Mouse (Mus musculus) forebrain, embryonic 11.5 days (tissue): ENCODE data around the gene Tmeff2. TPM values are rescaled to one million over a fixed set of nuclear protein-coding genes. Genes with fewer than 3 reads are reported as not detected.

ENCODE experiments used
- ATAC-seq: fragments of 200-750 bp; cut with Nextera tagmentation; replicated peaks from 2 replicates; pipeline ENCODE4 v1.8.0; 2017; ENCODE audit warnings: moderate TSS enrichment; ENCODE audit not compliant: low FRiP score
- DNase-seq: peaks from one replicate; pipeline ENCODE4 v3.0.0-alpha.2; 2017; ENCODE audit warnings: low spot score
- H3K27ac ChIP-seq: fragments of 300-500 bp; sonication (generic); 2 replicates; pipeline ENCODE4 v1.5.1; 2014; ENCODE audit warnings: low read depth, low read length
- H3K27me3 ChIP-seq: fragments of 300-500 bp; sonication (generic); 2 replicates; pipeline ENCODE4 v1.6.1; 2014; ENCODE audit warnings: mild to moderate bottlenecking, low read length, mixed read lengths; ENCODE audit not compliant: control insufficient read depth, insufficient read depth
- H3K36me3 ChIP-seq: fragments of 300-500 bp; sonication (generic); 2 replicates; pipeline ENCODE4 v1.6.1; 2014; ENCODE audit warnings: mild to moderate bottlenecking, low read length, moderate library complexity, mixed read lengths; ENCODE audit not compliant: control insufficient read depth, insufficient read depth
- H3K4me1 ChIP-seq: fragments of 300-500 bp; sonication (generic); replicated peaks from 2 replicates; pipeline ENCODE4 v1.6.1; 2014; ENCODE audit warnings: low read length, mixed read lengths; ENCODE audit not compliant: control insufficient read depth, insufficient read depth
- H3K4me2 ChIP-seq: fragments of 300-500 bp; sonication (generic); 2 replicates; pipeline ENCODE4 v1.6.1; 2014; ENCODE audit warnings: low read depth, mild to moderate bottlenecking, low read length, moderate library complexity, mixed read lengths; ENCODE audit not compliant: severe bottlenecking
- H3K4me3 ChIP-seq: fragments of 300-500 bp; sonication (generic); 2 replicates; pipeline ENCODE4 v1.5.1; 2014; ENCODE audit warnings: low read depth, low read length
- H3K9ac ChIP-seq: fragments of 300-500 bp; sonication (generic); 2 replicates; pipeline ENCODE4 v1.6.1; 2014; ENCODE audit warnings: low read length
- H3K9me3 ChIP-seq: fragments of 300-500 bp; sonication (generic); 2 replicates; pipeline ENCODE4 v1.6.1; 2016; ENCODE audit warnings: low read length, mixed read lengths; ENCODE audit not compliant: control insufficient read depth
- WGBS: fragments of 180-500 bp; shearing (Covaris S2); extraction: QIAGEN DNeasy Blood & Tissue Kit; methylation state at CpG from one replicate; pipeline ENCODE4 v1.1.7; 2014; 5-methylcytosine and 5-hydroxymethylcytosine counted together
- polyA plus RNA-seq: library from polyadenylated mRNA; unstranded; fragments of >200 nt; fragmentation: Nextera tagmentation; extraction: Ambion mirVana; gene quantifications from 2 replicates; pipeline ENCODE4 v1.2.1, GENCODE M21; 2014

The Tmeff2 gene
- polyA plus RNA-seq, 1 experiment from 2014 or later, result 5.9 TPM

DNA sequence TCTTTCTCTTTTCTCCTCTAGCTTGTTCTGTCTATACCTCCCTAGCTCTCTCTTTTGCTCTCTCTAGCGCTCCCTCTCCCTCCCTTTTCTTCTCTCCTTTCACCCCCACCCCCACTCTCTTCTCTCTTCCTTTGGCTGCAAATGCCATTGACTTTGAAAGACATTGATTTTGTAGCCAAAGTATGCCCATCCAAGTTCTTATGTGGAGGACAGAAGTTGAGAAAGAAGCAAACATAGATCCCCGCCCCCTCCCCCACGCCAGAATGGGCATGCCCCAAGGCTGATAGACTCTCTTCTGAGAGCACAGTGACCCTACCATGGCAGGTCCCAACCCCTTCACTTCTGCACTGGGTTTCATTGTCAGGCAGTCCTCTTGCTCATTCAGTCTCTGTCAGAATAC, 28.3 kb downstream of the Tmeff2 start:
- no peaks in the 10 kb centered on the region for H3K9me3 ChIP-seq
- ATAC-seq (no peak), DNase-seq (no peak)
- H3K27ac ChIP-seq, result no peak overlapping the region
- no peaks in the 10 kb centered on the region for H3K36me3 ChIP-seq
- peak overlapping the region; percentile 91; the same call in 1 of the 2 replicates for H3K4me2 ChIP-seq
- peak overlapping the region; percentile 53; the same call in 1 of the 2 replicates for H3K4me3 ChIP-seq
- 9% methylated on average over 3 of the region's 3 CpGs for WGBS
- H3K4me1 ChIP-seq, result 0 out of 2 replicates have a peak, but pooled peaks cover 3% of the 10 kb centered on the region
- H3K9ac ChIP-seq, result no peak overlapping the region
- H3K27me3 ChIP-seq, result peaks cover 8% of the 10 kb centered on the region; the same call in 1 of the 2 replicates

DNA sequence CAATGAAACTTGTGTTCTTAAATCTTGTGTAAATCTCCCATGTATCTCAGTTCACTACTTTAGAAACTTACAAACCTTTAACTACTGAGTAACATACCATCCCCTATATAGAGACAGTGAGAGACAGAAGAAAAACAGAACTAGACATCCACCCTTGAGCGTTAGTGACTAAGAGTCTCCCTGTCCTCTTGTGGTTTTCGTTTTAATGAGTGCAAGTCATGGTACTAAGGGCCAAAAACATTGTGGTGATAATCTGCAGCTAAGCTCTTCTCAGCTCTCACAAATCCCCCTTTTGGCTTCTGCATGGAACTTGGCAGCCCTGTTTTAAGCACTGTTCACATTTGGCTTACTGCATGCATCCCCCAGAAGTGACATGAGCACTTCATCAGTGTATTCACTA, 34.6 kb downstream of the Tmeff2 start:
- WGBS, result 62% methylated on average over 2 of the region's 2 CpGs
- ATAC-seq, result no peak

DNA sequence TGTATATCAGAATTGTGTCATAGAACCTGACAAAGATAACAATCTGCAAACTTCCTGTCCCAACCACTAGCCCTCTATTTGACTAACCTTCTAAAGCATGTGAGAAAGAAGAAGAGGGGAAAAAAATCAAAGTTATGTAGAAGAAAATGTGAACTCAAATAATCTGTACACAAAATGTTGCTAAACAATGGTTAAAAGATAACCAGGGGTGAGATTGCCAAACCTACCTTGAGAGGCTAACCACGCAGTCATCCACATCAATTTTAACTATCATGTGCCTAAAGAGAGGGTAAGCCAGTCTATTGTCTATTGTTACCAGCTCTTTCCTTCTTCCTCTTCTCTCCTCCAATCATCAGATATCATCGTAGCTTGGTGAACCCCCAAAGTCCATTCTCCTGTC, 35.0 kb downstream of the Tmeff2 start:
- Histone ChIP-seq H3K4me3 (no peak overlapping the region), H3K9me3 (no peaks in the 10 kb centered on the region), H3K36me3 (no peaks in the 10 kb centered on the region), H3K4me1 (no peaks in the 10 kb centered on the region; the same call in 1 of the 2 replicates), H3K9ac (no peak overlapping the region), H3K27me3 (no peaks in the 10 kb centered on the region), H3K27ac (no peak overlapping the region), H3K4me2 (no peak overlapping the region)
- no peak for ATAC-seq
- no peak for DNase-seq
- WGBS, result 97% methylated on average over 2 of the region's 2 CpGs

More for the DNA sequence above, 34.6 kb downstream of the Tmeff2 start:
- no peaks in the 10 kb centered on the region for H3K36me3 ChIP-seq
- no peaks in the 10 kb centered on the region for H3K27me3 ChIP-seq
- H3K4me1 ChIP-seq, result no peaks in the 10 kb centered on the region; the same call in 1 of the 2 replicates
- no peaks in the 10 kb centered on the region for H3K9me3 ChIP-seq
- no peak overlapping the region for H3K9ac ChIP-seq
- DNase-seq, result no peak
- no peak overlapping the region for H3K27ac ChIP-seq
- no peak overlapping the region for H3K4me2 ChIP-seq
- no peak overlapping the region for H3K4me3 ChIP-seq

DNA sequence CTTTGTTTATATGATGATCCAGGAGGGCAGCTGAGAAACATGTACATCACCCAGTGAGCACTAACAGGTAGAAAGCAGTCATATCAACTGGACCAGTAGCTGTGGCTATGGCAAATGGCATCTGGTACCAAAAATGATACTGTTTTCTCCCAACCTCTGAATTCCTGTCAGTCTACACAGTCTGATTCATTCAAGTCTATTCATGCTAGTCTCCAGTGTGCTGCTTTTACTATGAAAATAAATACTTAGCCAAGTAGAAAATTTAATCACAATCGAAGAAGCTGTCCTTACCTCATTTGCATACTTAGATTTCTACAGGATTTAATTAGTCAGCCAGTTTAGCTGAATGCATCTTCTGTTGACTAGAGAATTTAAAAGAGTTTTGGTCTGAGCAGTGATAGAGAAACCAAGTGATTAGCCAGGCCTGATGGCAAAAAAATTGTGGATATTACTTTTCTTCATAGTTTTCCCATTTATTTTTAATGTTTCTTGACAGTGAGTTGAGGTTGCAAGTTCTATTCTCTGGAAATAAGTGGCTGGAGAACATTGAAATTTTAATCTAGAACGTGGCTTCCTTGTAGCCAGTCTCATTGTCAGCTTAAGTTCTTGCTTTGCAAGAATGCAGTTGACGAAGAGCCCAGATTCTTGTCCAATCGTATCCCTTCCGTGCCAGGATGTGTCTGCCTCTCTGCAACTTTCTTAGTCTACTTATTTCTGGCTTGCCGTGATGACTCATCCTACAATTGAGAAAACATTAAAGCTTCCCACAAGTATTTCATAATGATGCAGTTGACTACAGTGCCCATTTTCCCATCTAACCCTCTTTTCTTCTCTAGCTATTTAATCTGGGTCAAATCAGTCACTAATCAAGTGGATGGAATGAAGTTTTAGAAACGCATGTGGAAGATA, 39.9 kb downstream of the Tmeff2 start:
- 80% methylated on average over 7 of the region's 7 CpGs for WGBS
- H3K4me2 ChIP-seq, result no peak overlapping the region
- no peaks in the 10 kb centered on the region for H3K9me3 ChIP-seq
- no peaks in the 10 kb centered on the region for H3K36me3 ChIP-seq
- no peak overlapping the region for H3K4me3 ChIP-seq
- H3K9ac ChIP-seq, result no peak overlapping the region
- H3K27me3 ChIP-seq, result no peaks in the 10 kb centered on the region
- H3K4me1 ChIP-seq, result no peaks in the 10 kb centered on the region; the same call in 1 of the 2 replicates
- no peak for DNase-seq
- peak; percentile 44; the same call in 1 of the 2 replicates for ATAC-seq
- H3K27ac ChIP-seq, result no peak overlapping the region

DNA sequence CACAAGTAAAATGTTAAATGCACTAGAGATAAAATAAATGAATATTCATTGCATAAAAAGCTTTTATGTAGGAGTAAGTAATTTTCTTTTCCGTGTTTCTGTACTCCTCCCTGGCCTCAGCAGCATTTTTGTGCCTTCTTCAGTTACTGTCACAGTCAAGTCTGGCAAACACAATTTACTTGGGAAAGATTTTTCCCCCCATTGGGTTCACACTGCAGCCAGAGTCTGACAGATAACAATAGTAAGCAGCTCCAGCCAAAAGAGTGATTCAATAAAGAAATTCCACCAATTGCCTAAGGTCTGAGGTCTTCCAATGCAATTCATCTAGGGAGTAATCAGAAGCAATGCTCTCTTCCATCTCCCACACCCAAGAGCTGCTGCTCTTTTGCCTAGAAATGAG, 48.1 kb downstream of the Tmeff2 start:
- H3K4me2 ChIP-seq, result no peak overlapping the region
- no peak overlapping the region for H3K27ac ChIP-seq
- DNase-seq, result no peak
- no peak overlapping the region for H3K9ac ChIP-seq
- 83% methylated on average over 1 of the region's 1 CpGs for WGBS
- H3K4me1 ChIP-seq, result no peaks in the 10 kb centered on the region
- H3K9me3 ChIP-seq, result no peaks in the 10 kb centered on the region
- no peak for ATAC-seq
- no peak overlapping the region for H3K4me3 ChIP-seq
- no peaks in the 10 kb centered on the region for H3K36me3 ChIP-seq
- H3K27me3 ChIP-seq, result no peaks in the 10 kb centered on the region

DNA sequence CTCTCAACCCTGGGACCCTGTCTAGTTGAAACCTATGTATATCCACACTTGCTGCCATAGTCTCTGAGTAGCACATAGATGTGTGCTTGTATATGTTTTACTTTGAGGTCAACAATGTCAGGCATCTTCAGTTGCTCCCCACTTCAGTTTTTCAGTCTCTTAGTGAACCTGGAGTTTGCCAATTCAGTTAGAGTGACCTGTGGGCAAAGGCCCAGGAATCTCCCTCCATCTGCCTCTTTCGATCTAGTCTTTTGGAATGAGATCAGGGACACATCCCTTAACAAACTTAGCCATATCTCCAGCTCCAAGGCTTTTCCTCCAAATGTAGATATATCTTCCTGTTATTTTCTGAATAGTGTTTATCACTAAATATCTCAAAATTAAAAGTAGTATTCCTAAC, 58.4 kb downstream of the Tmeff2 start:
- Histone ChIP-seq H3K4me3 (no peak overlapping the region), H3K27ac (no peak overlapping the region), H3K9ac (no peak overlapping the region), H3K36me3 (no peaks in the 10 kb centered on the region), H3K9me3 (no peaks in the 10 kb centered on the region), H3K4me1 (no peaks in the 10 kb centered on the region), H3K27me3 (no peaks in the 10 kb centered on the region), H3K4me2 (no peak overlapping the region)
- WGBS, result 97% methylated on average over 1 of the region's 1 CpGs
- DNase-seq (no peak), ATAC-seq (no peak)

DNA sequence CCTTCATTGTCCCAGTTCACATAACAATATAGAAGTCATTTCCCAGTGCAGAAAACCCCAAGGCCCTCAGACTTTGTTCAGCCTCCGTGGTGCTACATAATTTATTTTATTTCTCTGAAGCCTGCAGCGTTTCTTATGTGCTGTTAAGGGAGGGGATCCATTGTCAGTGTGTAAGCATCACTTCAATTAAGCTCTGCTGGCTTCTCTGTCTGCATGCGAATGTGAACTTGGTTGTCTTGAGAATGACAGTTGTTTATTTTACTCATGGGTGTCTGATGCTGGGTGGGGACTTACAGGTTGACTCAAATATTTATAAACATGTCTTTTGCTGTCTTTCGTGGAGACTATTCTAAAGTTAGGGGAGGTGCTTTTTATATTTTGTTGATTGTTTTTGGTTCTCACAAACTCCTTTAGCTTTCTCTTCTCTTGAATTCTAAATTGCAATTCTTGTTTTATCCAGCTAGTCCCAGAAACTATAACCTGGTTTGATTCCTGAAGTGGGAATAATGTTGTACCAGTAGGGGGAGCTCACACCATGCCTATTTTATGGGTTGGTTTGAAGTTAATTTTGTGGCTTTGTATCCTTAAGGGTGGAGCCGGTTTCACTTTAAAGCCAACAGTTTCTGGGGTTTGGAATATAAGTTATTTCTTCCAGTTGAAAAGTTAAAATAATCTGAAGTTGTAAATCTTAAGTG, 61.7 kb downstream of the Tmeff2 start:
- no peaks in the 10 kb centered on the region for H3K36me3 ChIP-seq
- ATAC-seq (0 out of 2 replicates have a peak, but pooled peaks have one; percentile 46), DNase-seq (peak; percentile 51)
- H3K9me3 ChIP-seq, result no peaks in the 10 kb centered on the region
- no peaks in the 10 kb centered on the region for H3K27me3 ChIP-seq
- no peak overlapping the region for H3K27ac ChIP-seq
- H3K4me2 ChIP-seq, result no peak overlapping the region
- no peak overlapping the region for H3K4me3 ChIP-seq
- H3K9ac ChIP-seq, result no peak overlapping the region
- no peaks in the 10 kb centered on the region for H3K4me1 ChIP-seq
- 53% methylated on average over 5 of the region's 5 CpGs for WGBS

DNA sequence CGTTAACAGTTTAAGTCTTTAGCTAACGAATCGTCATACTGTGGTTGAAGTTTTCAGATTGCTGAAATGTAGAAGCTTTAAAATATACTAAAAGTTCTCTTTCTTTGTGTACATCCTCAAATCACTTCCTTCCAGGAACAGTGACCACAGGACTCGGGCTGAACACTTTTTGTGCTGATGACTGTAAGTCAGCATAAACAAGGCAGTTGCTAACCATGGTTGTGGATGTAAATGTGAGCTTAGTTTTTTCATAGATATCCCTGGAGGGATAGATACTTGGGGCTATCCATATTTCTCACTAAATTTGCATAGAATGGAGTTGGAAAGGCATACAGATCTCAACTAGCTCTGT, 62.2 kb downstream of the Tmeff2 start:
- Histone ChIP-seq H3K27me3 (no peaks in the 10 kb centered on the region), H3K36me3 (no peaks in the 10 kb centered on the region), H3K4me1 (no peaks in the 10 kb centered on the region), H3K27ac (no peak overlapping the region), H3K4me3 (no peak overlapping the region), H3K9me3 (no peaks in the 10 kb centered on the region), H3K4me2 (no peak overlapping the region), H3K9ac (no peak overlapping the region)
- ATAC-seq, result no peak
- WGBS, result 71% methylated on average over 4 of the region's 4 CpGs
- no peak for DNase-seq
